Mouse (Mus musculus): Measurements from ENCODE around the gene Dock2.
"Not testable (repeated sequence)": the region's sequence is repeated elsewhere in the genome, so short reads cannot be mapped to it uniquely, and the experiment has no call there.

Gene Dock2

GRCm38 (mm10) chr11:34290708-34291107 lies 493.0 kb downstream of the Dock2 start:
- no peak for DNase-seq (ENCODE audit: low spot score in 2 of 2)

DNA sequence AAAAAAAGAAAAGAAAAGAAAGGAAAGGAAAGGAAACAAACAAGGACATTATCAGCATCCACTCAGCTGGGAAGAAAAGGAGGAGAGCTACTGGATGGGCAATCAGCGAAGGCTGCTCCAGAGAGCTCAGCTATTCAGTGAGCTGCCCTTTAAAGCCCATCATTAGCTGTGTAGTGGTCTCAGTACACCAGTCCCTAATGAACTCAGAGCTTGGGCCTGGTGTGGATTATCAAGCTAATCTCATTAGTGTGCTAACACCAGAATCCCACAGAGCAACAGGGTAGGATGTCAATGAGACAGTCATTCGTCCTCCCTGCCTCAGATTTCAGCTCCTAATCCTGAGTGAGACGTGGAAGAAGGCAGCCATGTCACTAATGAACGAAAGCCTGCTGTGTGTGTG lies 493.4 kb downstream of the Dock2 start:
- DNase-seq (ENCODE audit: low spot score in 2 of 2) = no peak

DNA sequence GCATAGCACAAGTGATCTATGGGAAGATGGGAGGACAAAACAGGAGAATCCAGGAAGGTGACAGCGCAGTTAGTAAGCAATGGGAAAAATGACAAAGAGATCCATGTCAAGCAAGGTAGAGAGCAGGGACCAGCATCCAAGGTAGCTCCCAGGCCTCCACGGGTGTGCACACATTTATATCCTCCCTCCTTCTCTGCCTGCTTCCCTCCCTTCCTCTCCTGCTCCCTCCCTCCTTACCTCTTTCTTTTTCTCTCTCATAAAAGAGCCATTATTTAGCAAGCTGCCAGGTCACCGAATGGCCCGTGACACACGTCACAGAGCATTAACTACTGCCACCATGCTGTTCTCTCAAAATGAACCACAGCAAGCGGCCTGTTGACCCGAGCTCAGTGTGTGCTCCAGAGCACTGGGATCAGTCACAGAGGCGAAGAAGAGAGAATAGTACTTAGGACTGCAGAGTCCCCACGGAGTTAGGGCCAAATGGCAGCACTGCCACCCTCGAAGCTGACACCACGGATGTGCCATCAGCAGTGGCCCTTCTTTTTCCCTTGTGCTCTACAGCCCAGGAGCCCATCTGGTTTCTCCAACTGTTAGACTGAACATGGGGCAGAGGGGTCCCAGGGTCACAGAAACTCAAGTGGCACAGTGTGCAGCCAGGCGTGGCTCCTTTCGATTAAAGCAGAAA lies 499.4 kb downstream of the Dock2 start:
- DNase-seq (ENCODE audit: low spot score in 2 of 2) = no peak

DNA sequence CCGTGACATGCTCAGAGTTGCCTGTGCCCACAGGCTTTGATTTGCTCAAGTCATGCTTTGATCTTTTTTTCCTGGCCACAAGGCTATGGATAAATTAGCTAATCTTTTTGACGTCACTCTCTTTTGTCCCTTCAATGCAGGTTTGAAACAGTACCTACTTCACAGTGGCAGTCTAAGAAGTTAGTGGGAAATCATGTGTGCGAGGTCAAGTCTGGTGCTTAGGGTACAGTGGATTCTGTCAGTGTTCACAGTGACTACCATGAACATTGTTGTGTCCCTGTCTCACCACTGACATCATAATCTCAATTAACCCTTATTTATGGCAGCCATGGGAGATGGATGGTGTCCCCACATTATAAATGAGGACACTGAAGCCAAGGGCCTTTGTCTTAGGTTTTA lies 506.6 kb downstream of the Dock2 start:
- DNase-seq (ENCODE audit: low spot score in 2 of 2) = no peak

DNA sequence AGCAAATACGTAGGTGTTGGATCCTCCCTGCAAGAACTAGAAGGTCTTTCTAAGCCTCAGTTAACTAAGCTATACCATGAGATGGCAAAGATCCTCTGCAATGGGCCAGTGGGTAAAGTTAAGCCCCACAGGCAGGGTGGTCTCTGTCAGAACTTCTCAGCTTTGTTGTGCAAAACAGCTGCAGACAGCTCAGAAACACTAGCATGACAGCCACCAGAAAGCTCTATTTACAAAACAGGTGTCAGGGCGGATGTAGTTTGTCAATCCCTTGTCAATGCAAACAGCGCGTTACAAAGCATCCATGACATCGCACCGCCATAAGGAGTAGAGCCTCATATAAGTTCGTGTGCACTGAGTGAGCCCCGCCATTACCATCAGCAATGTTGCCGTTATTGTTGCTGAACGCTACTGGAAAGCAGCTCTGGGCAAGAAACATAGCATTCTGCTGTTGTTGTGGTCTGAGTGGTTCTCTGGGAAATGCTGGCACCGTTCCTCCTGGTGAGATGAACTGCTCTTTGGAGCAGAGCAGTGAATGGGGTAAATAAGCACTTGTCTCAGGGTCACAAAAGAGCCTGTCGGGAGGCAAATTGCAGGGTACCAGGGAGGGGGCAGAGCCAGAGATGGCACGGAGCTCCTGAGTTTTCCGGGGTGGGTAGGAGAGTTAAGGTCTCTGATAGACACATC lies 507.2 kb downstream of the Dock2 start:
- DNase-seq (ENCODE audit: low spot score in 2 of 2) = no peak

GRCm38 (mm10) chr11:34275941-34276340 lies 507.8 kb downstream of the Dock2 start:
- DNase-seq (ENCODE audit: low spot score in 2 of 2) = no peak

DNA sequence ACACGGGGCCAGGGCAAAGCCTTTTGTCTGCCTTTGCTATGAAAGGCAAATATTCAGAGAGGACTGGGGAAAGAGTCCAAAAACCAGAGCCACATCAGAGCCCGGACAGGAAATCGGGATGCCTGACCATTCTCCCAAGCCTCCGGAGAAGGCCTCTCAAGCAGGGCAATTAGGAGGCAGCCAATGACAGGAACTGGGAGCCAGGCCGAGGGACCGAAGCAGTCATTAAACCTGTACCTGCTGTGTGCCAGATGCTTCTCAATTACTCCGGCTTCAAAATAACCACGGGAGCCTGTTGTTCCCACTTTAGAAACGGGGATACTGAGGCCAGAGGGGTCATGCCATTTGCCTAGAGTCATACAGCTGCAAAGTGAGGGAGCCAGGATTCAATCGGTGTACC lies 511.7 kb downstream of the Dock2 start:
- DNase-seq (ENCODE audit: low spot score in 2 of 2) = no peak

DNA sequence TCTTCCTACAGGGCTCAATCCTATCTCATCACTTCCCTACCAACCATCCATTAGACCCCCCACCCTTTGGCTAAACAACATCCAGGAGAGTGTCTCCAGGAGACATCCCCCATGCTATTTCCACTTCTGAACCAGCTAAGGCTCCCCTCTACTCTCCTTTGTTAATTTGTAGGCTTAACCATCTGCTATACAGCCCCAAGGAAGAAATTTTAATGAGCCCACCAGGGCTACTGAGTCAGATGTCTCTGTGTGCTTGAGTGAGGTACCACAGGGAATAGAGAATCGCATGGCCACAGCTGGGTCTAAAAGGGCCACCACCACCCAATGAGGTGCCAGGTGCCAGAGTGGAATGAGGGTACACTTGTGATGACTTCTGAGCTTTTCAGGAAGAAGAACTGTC lies 519.6 kb downstream of the Dock2 start:
- DNase-seq (ENCODE audit: low spot score in 2 of 2) = no peak

GRCm38 (mm10) chr11:34258849-34259469 lies 524.7 kb downstream of the Dock2 start:
- peak in 1 of 2 experiments; percentile 14 for DNase-seq (ENCODE audit: low spot score in 2 of 2)

DNA sequence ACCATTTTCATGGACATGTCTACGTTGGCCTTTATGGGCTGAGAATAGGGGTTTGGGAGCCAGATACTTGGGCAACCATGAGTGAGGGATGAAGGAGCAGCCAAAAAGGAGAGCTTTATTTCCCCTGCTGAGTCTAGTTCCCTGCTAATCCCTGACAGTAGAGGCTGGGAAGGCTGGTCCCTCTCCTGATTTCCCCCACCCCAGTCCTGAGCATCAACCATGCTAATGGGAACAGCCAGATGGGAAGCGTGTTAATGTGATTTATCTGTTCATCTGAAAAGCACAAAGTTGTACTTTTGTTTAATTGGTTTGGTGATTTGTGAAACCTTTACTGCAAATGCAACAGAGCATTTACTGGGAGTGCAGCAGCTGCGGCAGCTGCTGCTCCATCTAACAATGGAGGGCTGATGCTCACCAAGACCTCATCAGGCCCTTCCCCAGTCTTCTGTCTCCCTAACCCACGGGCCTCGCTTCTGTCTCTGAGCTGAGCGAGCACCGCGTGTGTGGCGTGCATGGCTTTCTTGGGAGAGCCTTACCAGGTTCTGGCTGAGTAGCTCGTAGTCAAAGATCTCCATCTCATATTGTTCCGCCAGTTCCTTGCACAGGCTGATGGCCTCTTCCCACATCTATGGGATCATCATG lies 526.0 kb downstream of the Dock2 start:
- no peak for DNase-seq (ENCODE audit: low spot score in 2 of 2)

GRCm38 (mm10) chr11:34242979-34243378 lies 540.7 kb downstream of the Dock2 start:
- no peak for DNase-seq (ENCODE audit: low spot score in 2 of 2)

- DNase-seq (ENCODE audit: low spot score in 2 of 2) = no peak
Observed at GRCm38 (mm10) chr11:34240252-34240651, 543.4 kb downstream of the Dock2 start.

DNA sequence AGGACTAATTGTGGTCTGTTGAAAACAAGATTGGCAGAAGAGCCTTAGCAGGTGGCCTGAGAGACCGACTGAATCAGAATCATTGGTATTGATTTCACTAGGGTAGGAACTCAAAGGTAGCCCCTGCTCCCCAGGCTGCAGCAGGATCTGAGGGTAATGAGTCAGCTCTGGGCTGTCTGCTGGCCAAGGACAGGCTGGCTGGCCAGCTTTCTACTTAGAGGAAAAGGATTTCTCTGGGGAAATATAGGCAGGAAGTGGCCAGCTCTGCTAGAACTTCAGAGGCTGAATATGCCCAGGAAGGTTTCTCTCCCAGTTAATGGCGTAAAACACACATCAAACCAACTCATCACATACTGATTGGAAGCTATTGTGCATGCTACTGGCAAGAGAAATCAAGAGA lies 544.0 kb downstream of the Dock2 start:
- DNase-seq (ENCODE audit: low spot score in 2 of 2) = no peak

DNA sequence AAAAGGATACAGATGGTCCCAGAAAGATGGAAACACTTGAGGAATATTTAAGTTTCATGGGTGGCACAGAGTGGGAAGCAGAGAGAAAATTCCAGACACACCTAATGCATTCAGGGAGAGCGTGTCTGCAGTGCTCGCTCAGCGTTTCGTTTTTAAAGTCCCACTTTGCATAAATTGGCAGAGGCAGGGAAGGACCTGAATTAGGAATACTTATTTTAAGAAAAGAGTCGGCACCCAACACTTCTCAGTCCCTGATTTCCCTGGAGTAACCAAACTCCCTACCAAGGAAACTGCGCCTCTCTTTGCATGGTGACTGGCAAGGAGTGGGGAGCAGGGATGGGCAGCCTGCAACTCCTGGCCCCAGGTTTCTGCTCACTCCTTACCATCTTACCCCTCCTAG lies 546.8 kb downstream of the Dock2 start:
- DNase-seq (ENCODE audit: low spot score in 2 of 2) = no peak

- peak in 1 of 2 experiments; percentile 22 for DNase-seq (ENCODE audit: low spot score in 2 of 2)
Observed at GRCm38 (mm10) chr11:34236091-34236759, 547.5 kb downstream of the Dock2 start.

DNA sequence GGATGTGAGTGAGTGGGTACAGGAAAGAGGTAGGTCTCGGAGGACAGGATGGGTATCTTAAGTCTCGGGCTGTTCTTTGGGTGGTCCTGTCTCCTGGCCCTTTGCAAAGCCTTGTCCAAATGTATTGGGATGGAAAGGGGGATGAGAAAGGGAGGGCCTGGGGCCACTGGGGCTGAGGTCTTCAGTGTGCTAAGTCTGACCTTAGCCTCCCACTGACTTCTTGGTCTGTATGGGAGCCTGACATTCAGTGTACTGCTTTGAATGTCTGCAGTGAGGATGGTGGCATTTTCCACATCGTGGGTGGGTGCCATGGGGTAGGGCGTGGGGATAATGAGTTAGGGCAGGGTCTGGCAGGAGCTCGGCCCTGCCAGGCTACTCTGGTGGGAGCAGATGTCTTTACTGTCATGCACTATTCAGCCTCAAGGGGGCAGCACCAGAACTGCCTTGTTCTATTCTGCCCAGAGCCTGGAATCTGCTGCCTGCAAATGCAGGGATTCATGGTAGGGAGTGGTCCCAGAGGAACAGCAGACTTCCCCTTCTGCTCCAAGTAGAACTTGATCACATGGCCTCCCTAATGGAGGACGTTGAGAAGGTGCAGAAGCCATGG lies 554.8 kb downstream of the Dock2 start:
- peak; percentile 75 to 80 for DNase-seq (ENCODE audit: low spot score in 2 of 2)

- no peak for DNase-seq (ENCODE audit: low spot score in 2 of 2)
Observed at GRCm38 (mm10) chr11:34227180-34227579, 556.5 kb downstream of the Dock2 start.

- DNase-seq (ENCODE audit: low spot score in 2 of 2) = not testable (repeated sequence)
Observed at GRCm38 (mm10) chr11:34220596-34220995, 563.1 kb downstream of the Dock2 start.

GRCm38 (mm10) chr11:34212853-34213252 lies 570.8 kb downstream of the Dock2 start:
- DNase-seq (ENCODE audit: low spot score in 2 of 2) = peak; percentile 67 to 78

DNA sequence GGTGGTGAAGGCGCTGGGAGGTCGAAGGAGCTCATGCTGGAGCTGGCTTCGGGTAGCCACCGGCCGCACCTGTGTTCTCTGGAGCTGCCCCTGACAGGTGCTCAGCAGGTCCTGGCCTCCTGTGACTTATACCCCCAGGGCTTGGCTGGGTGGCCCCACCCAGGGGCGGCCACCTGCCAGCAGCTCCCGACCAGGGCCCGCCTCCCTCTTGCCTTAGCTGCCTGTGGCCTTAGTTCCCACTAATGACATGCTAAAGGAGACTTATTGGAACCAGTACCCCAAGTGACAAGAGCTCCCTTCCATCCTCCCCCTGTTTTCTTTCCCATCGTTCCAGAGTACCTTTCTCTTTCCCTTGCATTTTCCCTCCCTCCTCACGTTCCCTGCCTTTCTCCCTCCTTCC lies 575.7 kb downstream of the Dock2 start, which contains the start of gene Foxi1:
Gene Foxi1 (minus strand): TSS at position 101 of the 400 bp plus-strand sequence.
- no peak for DNase-seq (ENCODE audit: low spot score in 2 of 2)

DNA sequence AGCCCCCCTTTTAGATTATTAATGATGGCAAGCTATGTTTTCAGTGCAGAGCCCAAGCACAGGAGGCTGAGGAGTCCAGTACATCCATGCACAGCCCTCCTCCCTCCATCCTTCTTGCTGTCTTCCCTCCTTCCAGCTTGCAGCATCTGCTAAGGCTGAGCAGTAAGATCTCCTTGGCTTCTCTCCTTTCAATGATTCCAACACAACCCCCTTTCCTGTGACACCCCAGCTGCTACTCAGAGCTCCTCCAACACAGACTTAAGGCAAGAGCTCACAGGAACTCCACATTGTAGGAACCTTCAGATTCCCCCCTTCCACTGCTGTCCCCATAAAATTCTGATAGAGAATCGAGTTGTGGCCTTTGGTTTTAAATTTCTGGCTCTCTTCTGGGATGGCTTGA lies 580.9 kb downstream of the Dock2 start:
- DNase-seq (ENCODE audit: low spot score in 2 of 2) = no peak

All from frontal cortex, postnatal 25 days (tissue).